Mouse (Mus musculus) MEL (cell line): ENCODE data around the gene Uaca. TPM values are rescaled to one million over a fixed set of nuclear protein-coding genes. Genes with fewer than 3 reads are reported as not detected.

Source experiments
- DNase-seq: peaks from one replicate; pipeline ENCODE4 v3.0.0; 2011; ENCODE audit warnings: low read depth, low spot score
- H3K27ac ChIP-seq: 2 replicates; pipeline ENCODE4 v1.5.1; 2012; ENCODE audit warnings: low read depth, mild to moderate bottlenecking, control low read depth, low read length, moderate library complexity; ENCODE audit not compliant: control insufficient read depth
- H3K27me3 ChIP-seq, 2 experiments: fragments of 150-350 bp in 1 of 2; sonication (generic) in 1 of 2; 2 replicates each; pipeline ENCODE4 v1.6.1; 2012; ENCODE audit warnings: low read length in 2 of 2, mild to moderate bottlenecking in 2 of 2, improper control_type of control experiment in 1 of 2, moderate library complexity in 1 of 2; ENCODE audit not compliant: insufficient read depth in 2 of 2, control insufficient read depth in 1 of 2
- H3K36me3 ChIP-seq, 2 experiments: 2 replicates each; pipeline ENCODE4 v1.6.1; 2012 to 2014; ENCODE audit warnings: low read length in 2 of 2, improper control_type of control experiment in 1 of 2, inconsistent platforms in 1 of 2, mild to moderate bottlenecking in 1 of 2; ENCODE audit not compliant: insufficient read depth in 2 of 2, control insufficient read depth in 1 of 2
- H3K4me1 ChIP-seq, 2 experiments: fragments of 150-350 bp in 1 of 2; sonication (generic) in 1 of 2; 2 replicates each; pipeline ENCODE4 v1.6.1; 2012; ENCODE audit warnings: low read length in 2 of 2, improper control_type of control experiment in 1 of 2, mild to moderate bottlenecking in 1 of 2; ENCODE audit not compliant: insufficient read depth in 2 of 2, control insufficient read depth in 1 of 2
- H3K4me3 ChIP-seq, 2 experiments: fragments of 150-350 bp in 1 of 2; sonication (generic) in 1 of 2; 2 replicates each; pipeline ENCODE4 v1.5.1; 2012; ENCODE audit warnings: low read depth in 2 of 2, low read length in 2 of 2, mild to moderate bottlenecking in 2 of 2, moderate library complexity in 2 of 2, control low read depth in 1 of 2, improper control_type of control experiment in 1 of 2; ENCODE audit not compliant: control insufficient read depth in 1 of 2, insufficient read depth in 1 of 2
- H3K79me2 ChIP-seq: 2 replicates; pipeline ENCODE4 v1.6.1; 2012; ENCODE audit warnings: mild to moderate bottlenecking, low read length, moderate library complexity; ENCODE audit not compliant: control insufficient read depth, poor library complexity, insufficient read depth
- H3K9ac ChIP-seq: 2 replicates; pipeline ENCODE4 v1.6.1; 2012; ENCODE audit warnings: low read depth, mild to moderate bottlenecking, control low read depth, low read length, moderate library complexity; ENCODE audit not compliant: control insufficient read depth, poor library complexity, severe bottlenecking
- H3K9me3 ChIP-seq: fragments of 150-350 bp; sonication (generic); replicated peaks from 2 replicates; pipeline ENCODE4 v1.6.1; 2012; ENCODE audit warnings: mild to moderate bottlenecking, low read length, improper control_type of control experiment, moderate library complexity; ENCODE audit not compliant: insufficient read depth
- BHLHE40 ChIP-seq: IDR thresholded peaks from 2 replicates; pipeline ENCODE4 v1.6.1; 2012; ENCODE audit warnings: low read depth, mild to moderate bottlenecking, inconsistent platforms, low read length, improper control_type of control experiment, borderline replicate concordance
- CTCF ChIP-seq, 3 experiments: IDR thresholded peaks in 2 of 3; conservative IDR thresholded peaks in 1 of 3; 2 replicates each; pipeline ENCODE4 v1.5.1; 2011 to 2012; ENCODE audit warnings: low read length in 3 of 3, low read depth in 2 of 3, mild to moderate bottlenecking in 2 of 3, improper control_type of control experiment in 1 of 3, inconsistent platforms in 1 of 3, mixed read lengths in 1 of 3, moderate library complexity in 1 of 3; ENCODE audit not compliant: control insufficient read depth in 1 of 3, insufficient read depth in 1 of 3, poor library complexity in 1 of 3, severe bottlenecking in 1 of 3
- E2F4 ChIP-seq: IDR thresholded peaks from 2 replicates; pipeline ENCODE4 v1.6.1; 2011; ENCODE audit warnings: low read depth, low read length, improper control_type of control experiment, borderline replicate concordance
- ELF1 ChIP-seq: IDR thresholded peaks from 2 replicates; pipeline ENCODE4 v1.6.1; 2014; ENCODE audit warnings: low read depth, mild to moderate bottlenecking, inconsistent platforms, low read length, improper control_type of control experiment, moderate library complexity
- ETS1 ChIP-seq: IDR thresholded peaks from 2 replicates; pipeline ENCODE4 v1.6.1; 2012; ENCODE audit warnings: low read depth, mild to moderate bottlenecking, inconsistent platforms, low read length, improper control_type of control experiment, moderate library complexity
- JUND ChIP-seq: IDR thresholded peaks from 2 replicates; pipeline ENCODE4 v1.6.1; 2011; ENCODE audit warnings: low read depth, mild to moderate bottlenecking, improper control_type of control experiment, low read length
- MAFK ChIP-seq: IDR thresholded peaks from 2 replicates; pipeline ENCODE4 v1.6.1; 2011; ENCODE audit warnings: low read depth, mild to moderate bottlenecking, low read length, improper control_type of control experiment, borderline replicate concordance
- MYC ChIP-seq: IDR thresholded peaks from 2 replicates; pipeline ENCODE4 v1.6.1; 2011; ENCODE audit warnings: low read depth, mild to moderate bottlenecking, low read length, improper control_type of control experiment, moderate library complexity
- POLR2AphosphoS5 ChIP-seq: IDR thresholded peaks from 2 replicates; pipeline ENCODE4 v1.6.1; 2012; ENCODE audit warnings: low read depth, borderline replicate concordance, mild to moderate bottlenecking, inconsistent platforms, low read length, moderate library complexity, mixed read lengths
- RAD21 ChIP-seq: IDR thresholded peaks from 2 replicates; pipeline ENCODE4 v1.6.1; 2011; ENCODE audit warnings: mild to moderate bottlenecking, low read depth, low read length, improper control_type of control experiment
- RCOR1 ChIP-seq: IDR thresholded peaks from 2 replicates; pipeline ENCODE4 v1.6.1; 2012; ENCODE audit warnings: low read depth, mild to moderate bottlenecking, inconsistent platforms, low read length, improper control_type of control experiment
- SIN3A ChIP-seq: IDR thresholded peaks from 2 replicates; pipeline ENCODE4 v1.6.1; 2012; ENCODE audit warnings: low read length, improper control_type of control experiment, inconsistent platforms
- TAL1 ChIP-seq: IDR thresholded peaks from 2 replicates; pipeline ENCODE4 v1.6.1; 2012; ENCODE audit warnings: mild to moderate bottlenecking, inconsistent platforms, low read length, moderate library complexity, mixed read lengths
- TCF12 ChIP-seq: IDR thresholded peaks from 2 replicates; pipeline ENCODE4 v1.6.1; 2014; ENCODE audit warnings: low read depth, mild to moderate bottlenecking, inconsistent platforms, low read length, improper control_type of control experiment, moderate library complexity
- UBTF ChIP-seq: IDR thresholded peaks from 2 replicates; pipeline ENCODE4 v1.6.1; 2012; ENCODE audit warnings: low read depth, mild to moderate bottlenecking, inconsistent platforms, low read length, improper control_type of control experiment, moderate library complexity, borderline replicate concordance; ENCODE audit not compliant: insufficient read depth
- USF1 ChIP-seq: IDR thresholded peaks from 2 replicates; pipeline ENCODE4 v1.6.1; 2014; ENCODE audit warnings: low read depth, mild to moderate bottlenecking, inconsistent platforms, low read length, improper control_type of control experiment, moderate library complexity
- ZNF384 ChIP-seq: IDR thresholded peaks from 2 replicates; pipeline ENCODE4 v1.6.1; 2012; ENCODE audit warnings: low read depth, mild to moderate bottlenecking, inconsistent platforms, low read length, improper control_type of control experiment
- polyA plus RNA-seq, 2 experiments: library from polyadenylated mRNA; stranded (reverse) in 1 of 2; unstranded in 1 of 2; fragments of >175 nt in 1 of 2; fragments of >200 nt in 1 of 2; gene quantifications; 2 replicates each; pipeline versions ENCODE4 v1.2.1 to v1.2.4; 2012; ENCODE audit warnings: low replicate concordance in 2 of 2, low read depth in 1 of 2; ENCODE audit not compliant: insufficient read length in 2 of 2, insufficient read depth in 1 of 2, missing spikeins in 1 of 2
- total RNA-seq: library from RNA; depleted of rRNA; stranded (reverse); fragments of 300-350 nt; gene quantifications from 2 replicates; pipeline ENCODE4 v1.2.3, GENCODE M21; 2012

The Uaca gene
- total and polyA plus RNA-seq, 3 experiments = 10.9 to 11.4 TPM; not detected in 1

GRCm38 (mm10) chr9:60849986-60850385 is 55.6 kb downstream of the Uaca start:
- H3K27me3 ChIP-seq = peaks cover 0 to 12% of the 10 kb centered on the region in 2 experiments; a peak in 3 of 4 replicates
- no peak overlapping the region for H3K4me3 ChIP-seq
- no peak for DNase-seq
- no peaks in the 10 kb centered on the region for H3K79me2 ChIP-seq
- H3K9me3 ChIP-seq = no peaks in the 10 kb centered on the region
- no peak overlapping the region for H3K27ac ChIP-seq
- H3K4me1 ChIP-seq = no peaks in the 10 kb centered on the region
- no peak for TF ChIP-seq BHLHE40
- no peak for TF ChIP-seq MAFK
- no peak for TF ChIP-seq UBTF
- TF ChIP-seq JUND = no peak
- no peak for TF ChIP-seq USF1
- no peak for TF ChIP-seq ELF1
- TF ChIP-seq CTCF (IDR thresholded peaks at IDR 0.05 in 2 of 3, conservative IDR thresholded peaks at IDR 0.05 in 1 of 3; ENCODE audit: control insufficient read depth in 1 of 3, insufficient read depth in 1 of 3, low read depth in 2 of 3, low read length in 3 of 3, poor library complexity in 1 of 3, severe bottlenecking in 1 of 3) = no peak
- no peak for TF ChIP-seq RCOR1
- no peak for TF ChIP-seq MYC
- TF ChIP-seq E2F4 = no peak
- TF ChIP-seq POLR2AphosphoS5 = no peak
- TF ChIP-seq, all 39 proteins: peak for 0
- Histone ChIP-seq H3K9ac (no peak overlapping the region), H3K36me3 (no peaks in the 10 kb centered on the region)

- Histone ChIP-seq H3K27me3 (peaks cover 0 to 12% of the 10 kb centered on the region in 2 experiments; a peak in 3 of 4 replicates), H3K36me3 (no peaks in the 10 kb centered on the region), H3K27ac (no peak overlapping the region), H3K4me1 (no peaks in the 10 kb centered on the region), H3K79me2 (no peaks in the 10 kb centered on the region), H3K9me3 (no peaks in the 10 kb centered on the region), H3K9ac (no peak overlapping the region), H3K4me3 (no peak overlapping the region)
- no peak for TF ChIP-seq TAL1
- TF ChIP-seq ETS1 = no peak
- TF ChIP-seq TCF12 = no peak
- no peak for TF ChIP-seq SIN3A
- no peak for TF ChIP-seq ZNF384
- TF ChIP-seq MYC = no peak
- no peak for TF ChIP-seq JUND
- no peak for TF ChIP-seq RAD21
- DNase-seq = no peak
These were observed 59.9 kb downstream of the Uaca start for GRCm38 (mm10) chr9:60854196-60854595.
